16 mouse cellular contexts compared by ENCODE assay signal in genomic region chr13:50752961-50753360, GRCm38 (mm10). TPM values are rescaled to one million over a fixed set of nuclear protein-coding genes. Genes with fewer than 3 reads are reported as not detected.
"Had no signal": no experiment of that assay in that cellular context is flagged by ENCODE, and none has a peak within 500 bp of the region (broad histone marks: within the 10 kb centered on the region; RNA-seq: fewer than 3 reads in every experiment).

No protein-coding gene starts in this region.

RNA-seq across cellular contexts. Expression of gene Gm8765, which starts 54.8 kb away (rescaled TPM):
- polyA plus RNA-seq: frontal cortex, adult 2 months; heart, embryonic 10.5 days; heart, embryonic 12.5 days; heart, embryonic 14.5 days; heart, embryonic 16.5 days; hindbrain, embryonic 10.5 days; hindbrain, embryonic 12.5 days; hindbrain, embryonic 14.5 days; hindbrain, embryonic 16.5 days; inflammation-experienced regulatory T-cells, adult 6 months; intestine, embryonic 16.5 days; kidney, embryonic 16.5 days; large intestine, adult 2 months; limb, embryonic 12.5 days; limb, embryonic 14.5 days; liver, embryonic 11.5 days had no signal
